Mouse (Mus musculus) megakaryocyte progenitor cell, adult 5-6 weeks (primary cell): ENCODE results near the gene Top2b. TPM values are rescaled to one million over a fixed set of nuclear protein-coding genes. Genes with fewer than 3 reads are reported as not detected.

Source experiments
- total RNA-seq, 2 experiments: library from RNA; stranded (forward) in 1 of 2; stranded (reverse) in 1 of 2; fragments of 157-497, 149-512 nt in 1 of 2; fragments of 200-1000 nt in 1 of 2; gene quantifications; 2 replicates each; pipeline versions ENCODE4 v1.2.3 to v1.2.4; 2015 to 2017

Gene Top2b
- total RNA-seq, 2 experiments from 2014 or later, result 107 to 156 TPM

Other genes starting within 250 kb of the Top2b start
- 37.4 and 38.0 TPM in 2 replicates for gene Ngly1, start 115.9 kb upstream of the Top2b start, total RNA-seq (2015)
- 27.2 and 31.9 TPM in 2 replicates for gene Ngly1, start 115.9 kb upstream of the Top2b start, total RNA-seq (2017)
- 13.8 and 14.1 TPM in 2 replicates for gene Oxsm, start 115.4 kb upstream of the Top2b start, total RNA-seq (2015)
- gene Oxsm, start 115.4 kb upstream of the Top2b start, total RNA-seq (2017), result 7.7 and 7.8 TPM in 2 replicates